Mouse (Mus musculus) Patski (cell line): ENCODE results near the gene Chn2. TPM values are rescaled to one million over a fixed set of nuclear protein-coding genes. Genes with fewer than 3 reads are reported as not detected.

Experiments used
- ATAC-seq: fragments of 100-300 bp; one replicate; pipeline ENCODE4 v1.8.0; 2021
- CTCF ChIA-PET: fragments of 350-600 bp; sonication (Branson Sonifier 250); formaldehyde crosslinking; loops from one replicate; lab custom pipeline; 2022; ENCODE audit warnings: inconsistent platforms; lab: Charles Lee
- POLR2A ChIA-PET: fragments of 350-600 bp; sonication (Branson Sonifier 250); formaldehyde crosslinking; loops from one replicate; lab custom pipeline; 2022; ENCODE audit warnings: antibody characterized with exemption, inconsistent platforms; lab: Charles Lee
- DNase-seq: peaks from one replicate; pipeline ENCODE4 v3.0.0-alpha.2; 2011; ENCODE audit warnings: low read depth, low spot score
- H3K27me3 ChIP-seq: fragments of 371-371 bp; one replicate; pipeline ENCODE4 v1.5.1; 2021
- CTCF ChIP-seq: fragments of 100-300 bp; IDR thresholded peaks from one replicate; pipeline ENCODE4 v1.5.1; 2021
- in situ Hi-C: fragments of 300-500 bp; cut with MboI; formaldehyde crosslinking; loops from 3 replicates; pipeline ENCODE4 v1.11.1; 2018; ENCODE audit warnings: low pct_unique_long_range_greater_than_20kb, mixed read lengths
- polyA plus RNA-seq: library from polyadenylated mRNA; unstranded; gene quantifications from one replicate; pipeline ENCODE4 v1.2.3, GENCODE M21; 2021

The Chn2 gene
- polyA plus RNA-seq, 1 experiment from 2014 or later: 15.7 TPM

- DNase-seq (no peak), ATAC-seq (no peak)
- POLR2A ChIA-PET: no interaction called here
- no peaks in the 10 kb centered on the region for H3K27me3 ChIP-seq
- in situ Hi-C loops: no loop called here
- CTCF ChIA-PET: no interaction called here
- no peak for TF ChIP-seq CTCF
Measured at GRCm38 (mm10) chr6:54179874-54180212, 140.5 kb downstream of the Chn2 start.

GRCm38 (mm10) chr6:54183825-54184578 is 144.6 kb downstream of the Chn2 start:
- no peak for ATAC-seq
- ChIA-PET POLR2A (no interaction called here), CTCF (no interaction called here)
- no peaks in the 10 kb centered on the region for H3K27me3 ChIP-seq
- no peak for DNase-seq
- TF ChIP-seq CTCF: no peak
- in situ Hi-C loops: no loop called here

DNA sequence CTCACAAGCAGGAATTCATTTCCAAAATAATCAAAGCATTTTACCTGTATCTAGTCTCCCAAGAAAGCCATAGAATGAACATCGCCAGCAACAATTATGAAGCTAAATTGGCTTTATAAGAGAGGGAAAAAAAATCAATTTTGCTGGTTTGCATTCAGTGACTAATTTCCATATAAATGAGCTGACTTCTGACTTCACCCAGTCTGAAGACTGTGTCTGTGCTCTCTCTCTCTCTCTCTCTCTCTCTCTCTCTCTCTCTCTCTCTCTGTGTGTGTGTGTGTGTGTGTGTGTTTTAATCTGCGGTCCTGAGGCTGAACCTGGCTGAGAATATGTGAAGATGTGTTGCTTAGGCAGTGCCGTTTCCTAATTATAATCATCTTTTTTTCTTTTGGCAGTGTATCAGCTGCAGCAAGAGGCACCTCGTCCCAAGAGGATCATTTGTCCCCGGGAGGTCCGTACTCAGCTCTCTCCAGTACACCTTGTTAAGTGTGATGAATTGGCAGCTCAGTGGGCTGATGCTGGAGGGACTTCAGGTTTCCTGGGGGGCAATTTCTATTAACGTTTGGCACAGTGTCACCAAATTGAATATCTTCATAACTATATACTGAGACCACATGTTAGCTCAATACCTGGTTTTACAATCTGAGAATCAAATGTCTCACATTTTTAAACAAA is 154.4 kb downstream of the Chn2 start:
- no peak for TF ChIP-seq CTCF
- no peaks in the 10 kb centered on the region for H3K27me3 ChIP-seq
- ChIA-PET CTCF (interaction anchor here (2.0 kb wide), 1 partner anchor 15 kb away, joined by 4 read pairs; no protein-coding TSS in a partner anchor), POLR2A (interaction anchor here (0.6 to 0.7 kb wide), 2 partner anchors 18 to 220 kb away, joined by 3 to 4 read pairs; no protein-coding TSS in a partner anchor)
- in situ Hi-C loops: no loop called here
- ATAC-seq: no peak
- DNase-seq: no peak

GRCm38 (mm10) chr6:54197821-54198412 is 158.6 kb downstream of the Chn2 start:
- ATAC-seq: no peak
- DNase-seq: no peak
- POLR2A ChIA-PET: interaction anchor here (0.9 kb wide), 1 partner anchor 31 kb away, joined by 3 read pairs; no protein-coding TSS in a partner anchor
- H3K27me3 ChIP-seq: no peaks in the 10 kb centered on the region
- in situ Hi-C loops: no loop called here
- TF ChIP-seq CTCF: no peak
- CTCF ChIA-PET: no interaction called here

- DNase-seq (no peak), ATAC-seq (no peak)
- no peak for TF ChIP-seq CTCF
- no peaks in the 10 kb centered on the region for H3K27me3 ChIP-seq
- POLR2A ChIA-PET: no interaction called here
- in situ Hi-C loops: no loop called here
- CTCF ChIA-PET: no interaction called here
Measured at GRCm38 (mm10) chr6:54199516-54199915, 160.2 kb downstream of the Chn2 start.

GRCm38 (mm10) chr6:54200031-54200722 is 160.8 kb downstream of the Chn2 start:
- no peaks in the 10 kb centered on the region for H3K27me3 ChIP-seq
- CTCF ChIA-PET: no interaction called here
- ATAC-seq (no peak), DNase-seq (no peak)
- POLR2A ChIA-PET: no interaction called here
- in situ Hi-C loops: no loop called here
- no peak for TF ChIP-seq CTCF

GRCm38 (mm10) chr6:54202311-54203020 is 163.1 kb downstream of the Chn2 start:
- TF ChIP-seq CTCF: no peak
- no peaks in the 10 kb centered on the region for H3K27me3 ChIP-seq
- in situ Hi-C loops: no loop called here
- CTCF ChIA-PET: interaction anchor here (0.9 kb wide), 1 partner anchor 38 kb away, joined by 3 read pairs; no protein-coding TSS in a partner anchor
- ATAC-seq: no peak
- POLR2A ChIA-PET: no interaction called here
- no peak for DNase-seq

DNA sequence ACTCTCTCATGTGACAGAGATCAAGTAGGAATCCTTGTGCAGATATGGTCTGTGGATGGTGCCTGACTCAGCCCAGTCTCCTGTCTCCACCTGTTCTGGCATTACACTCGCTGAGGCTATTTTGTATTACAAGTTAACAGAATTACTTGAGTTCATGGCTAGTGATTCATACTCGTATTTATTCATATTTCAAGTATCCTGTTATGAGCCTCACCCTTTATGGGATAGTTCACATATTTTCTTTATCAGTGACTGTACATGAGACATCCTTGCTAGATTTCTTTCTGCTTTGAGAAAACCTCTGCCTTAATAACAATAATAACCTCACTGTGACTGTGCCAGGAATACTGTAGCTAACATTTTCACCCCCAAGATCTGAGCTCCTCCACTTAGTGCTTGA is 164.0 kb downstream of the Chn2 start:
- in situ Hi-C loops: no loop called here
- CTCF ChIA-PET: interaction anchor here (1.1 kb wide), 1 partner anchor 173 kb away, joined by 3 read pairs; no protein-coding TSS in a partner anchor

GRCm38 (mm10) chr6:54203926-54204325 is 164.6 kb downstream of the Chn2 start:
- no peaks in the 10 kb centered on the region for H3K27me3 ChIP-seq
- in situ Hi-C loops: no loop called here
- no peak for TF ChIP-seq CTCF
- no peak for ATAC-seq
- POLR2A ChIA-PET: no interaction called here
- no peak for DNase-seq
- CTCF ChIA-PET: interaction anchor here (1.1 kb wide), 1 partner anchor 174 kb away, joined by 3 read pairs; no protein-coding TSS in a partner anchor

More for the DNA sequence above, 164.0 kb downstream of the Chn2 start:
- no peak for DNase-seq
- ATAC-seq: no peak
- POLR2A ChIA-PET: no interaction called here
- TF ChIP-seq CTCF: no peak
- no peaks in the 10 kb centered on the region for H3K27me3 ChIP-seq

DNA sequence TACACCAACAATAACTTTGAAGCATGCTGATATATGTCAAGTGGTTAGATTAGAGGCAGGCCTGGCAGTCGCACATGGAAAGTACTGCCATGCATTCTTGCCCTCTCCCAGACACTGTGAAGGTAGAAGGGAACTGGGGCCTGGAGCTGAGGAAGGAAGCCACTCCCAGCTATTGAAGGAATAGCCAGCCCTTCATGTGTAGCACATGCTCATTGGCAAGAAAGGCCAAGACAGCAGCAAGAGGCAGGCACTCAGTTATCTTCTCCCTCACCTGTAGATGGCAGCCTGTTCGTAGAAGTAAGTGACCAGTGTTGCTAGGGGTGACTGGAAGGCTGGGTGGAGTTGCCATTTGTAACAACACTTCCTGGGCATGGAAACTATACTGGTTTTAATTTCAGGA is 165.6 kb downstream of the Chn2 start:
- in situ Hi-C loops: no loop called here
- ChIA-PET POLR2A (no interaction called here), CTCF (interaction anchor here (1.4 kb wide), 1 partner anchor 33 kb away, joined by 4 read pairs; no protein-coding TSS in a partner anchor)
- TF ChIP-seq CTCF: peak; percentile 28
- H3K27me3 ChIP-seq: no peaks in the 10 kb centered on the region
- DNase-seq (no peak), ATAC-seq (no peak)
